Mouse (Mus musculus) olfactory bulb, adult 2 months (tissue): ENCODE data around the gene Cyp2d22. TPM values are rescaled to one million over a fixed set of nuclear protein-coding genes. Genes with fewer than 3 reads are reported as not detected.
A peak's percentile ranks its signal among the peaks of the same experiment; 100 is the strongest.

Source experiments
- H3K27ac ChIP-seq: fragments of 200-500 bp; 2 replicates; pipeline ENCODE4 v1.5.1; 2012; ENCODE audit warnings: low read depth, low read length; ENCODE audit not compliant: insufficient read depth
- H3K4me1 ChIP-seq: fragments of 200-500 bp; 2 replicates; pipeline ENCODE4 v1.6.1; 2012; ENCODE audit warnings: low read length; ENCODE audit not compliant: control insufficient read depth, insufficient read depth
- H3K4me3 ChIP-seq: fragments of 200-500 bp; 2 replicates; pipeline ENCODE4 v1.5.1; 2012; ENCODE audit warnings: mild to moderate bottlenecking, low read depth, low read length, moderate library complexity; ENCODE audit not compliant: insufficient read depth
- CTCF ChIP-seq: fragments of 200-500 bp; IDR thresholded peaks from 2 replicates; pipeline ENCODE4 v1.5.1; 2012; ENCODE audit warnings: low read depth, mild to moderate bottlenecking, low read length, moderate library complexity; ENCODE audit not compliant: insufficient read depth
- POLR2A ChIP-seq: fragments of 200-500 bp; IDR thresholded peaks from 2 replicates; pipeline ENCODE4 v1.6.1; 2012; ENCODE audit warnings: mild to moderate bottlenecking, low read depth, low read length, moderate library complexity; ENCODE audit not compliant: insufficient read depth
- WGBS: fragments of 180-500 bp; shearing (Covaris S2); methylation state at CpG from one replicate; pipeline ENCODE4 v1.1.7; 2018; 5-methylcytosine and 5-hydroxymethylcytosine counted together
- polyA plus RNA-seq: library from polyadenylated mRNA; stranded (reverse); fragments of >200 nt; gene quantifications from 2 replicates; pipeline ENCODE4 v1.2.4, GENCODE M21; 2012; ENCODE audit warnings: low replicate concordance; ENCODE audit not compliant: missing spikeins, insufficient read depth, insufficient read length

Cyp2d22 gene
- polyA plus RNA-seq, 1 experiment, result not detected

DNA sequence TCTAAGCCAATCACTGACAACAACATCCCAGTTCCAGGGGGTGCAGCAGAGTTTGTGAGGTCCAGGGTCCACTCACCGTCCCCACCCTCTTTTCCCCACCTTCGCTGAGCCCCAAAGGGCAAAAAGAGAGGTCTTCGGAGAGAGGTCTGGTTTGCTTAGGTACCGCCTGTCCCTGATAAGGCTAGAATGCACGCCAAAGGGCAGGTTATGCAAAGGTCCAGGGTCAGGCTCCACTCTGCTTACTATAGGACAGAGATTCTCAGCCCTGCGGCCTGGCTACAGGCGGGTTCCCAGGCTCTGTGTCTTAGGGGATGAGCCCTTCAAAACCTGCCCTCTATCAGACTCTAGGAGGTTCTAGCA is 569 bp downstream of the Cyp2d22 start:
- 70% methylated on average over 7 of the region's 7 CpGs for WGBS
- TF ChIP-seq POLR2A (no peak), CTCF (no peak; the same call in 1 of the 2 replicates)
- Histone ChIP-seq H3K27ac (peak overlapping the region; percentile 89), H3K4me1 (peaks cover 20% of the 10 kb centered on the region), H3K4me3 (peak overlapping the region; percentile 52)

GRCm38 (mm10) chr15:82378261-82379180 is 1.5 kb downstream of the Cyp2d22 start:
- TF ChIP-seq CTCF, result no peak
- no peak for TF ChIP-seq POLR2A
- peak overlapping the region; percentile 89 for H3K27ac ChIP-seq
- 55% methylated on average over 15 of the region's 15 CpGs for WGBS
- peaks cover 20% of the 10 kb centered on the region for H3K4me1 ChIP-seq
- H3K4me3 ChIP-seq, result no peak overlapping the region

- TF ChIP-seq POLR2A (no peak), CTCF (no peak)
- H3K4me3 ChIP-seq, result no peak overlapping the region
- H3K4me1 ChIP-seq, result peaks cover 20% of the 10 kb centered on the region
- 88% methylated on average over 5 of the region's 5 CpGs for WGBS
- peak overlapping the region; percentile 89; the same call in 1 of the 2 replicates for H3K27ac ChIP-seq
These were observed 2.4 kb downstream of the Cyp2d22 start for GRCm38 (mm10) chr15:82377701-82378100.

- peak overlapping the region; percentile 65 for H3K27ac ChIP-seq
- TF ChIP-seq CTCF, result no peak
- TF ChIP-seq POLR2A, result no peak
- H3K4me1 ChIP-seq, result peaks cover 20% of the 10 kb centered on the region
- H3K4me3 ChIP-seq, result no peak overlapping the region
- WGBS, result 32% methylated on average over 17 of the region's 17 CpGs
These were observed 3.5 kb downstream of the Cyp2d22 start for GRCm38 (mm10) chr15:82376393-82377138.

DNA sequence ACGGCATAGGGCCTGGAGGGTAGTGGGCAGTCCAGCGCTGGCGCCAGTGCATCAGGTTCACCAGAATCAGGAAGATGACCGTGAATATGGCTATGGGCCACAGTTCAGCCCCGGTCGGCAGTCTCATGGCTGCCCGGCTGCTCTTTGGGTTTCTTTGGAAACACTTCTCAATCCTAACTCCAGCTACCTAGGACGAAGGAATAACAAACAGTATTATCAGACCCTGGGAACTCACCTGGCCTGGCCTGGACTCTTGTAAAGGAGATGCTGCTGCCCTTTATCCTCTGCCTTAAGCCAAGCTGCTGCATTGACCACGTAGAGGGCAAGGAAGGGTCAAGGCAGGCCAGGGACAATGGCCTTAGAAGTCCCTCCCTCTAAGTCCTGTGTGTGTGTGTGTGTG is 4.2 kb downstream of the Cyp2d22 start:
- TF ChIP-seq POLR2A (no peak), CTCF (no peak)
- Histone ChIP-seq H3K27ac (peak overlapping the region; percentile 65; the same call in 1 of the 2 replicates), H3K4me1 (peaks cover 20% of the 10 kb centered on the region), H3K4me3 (no peak overlapping the region)
- WGBS, result 90% methylated on average over 9 of the region's 9 CpGs

GRCm38 (mm10) chr15:82374437-82374836 is 5.6 kb downstream of the Cyp2d22 start:
- peaks cover 12% of the 10 kb centered on the region for H3K4me1 ChIP-seq
- 79% methylated on average over 5 of the region's 5 CpGs for WGBS
- no peak overlapping the region for H3K27ac ChIP-seq
- TF ChIP-seq CTCF, result no peak
- TF ChIP-seq POLR2A, result no peak
- H3K4me3 ChIP-seq, result no peak overlapping the region

DNA sequence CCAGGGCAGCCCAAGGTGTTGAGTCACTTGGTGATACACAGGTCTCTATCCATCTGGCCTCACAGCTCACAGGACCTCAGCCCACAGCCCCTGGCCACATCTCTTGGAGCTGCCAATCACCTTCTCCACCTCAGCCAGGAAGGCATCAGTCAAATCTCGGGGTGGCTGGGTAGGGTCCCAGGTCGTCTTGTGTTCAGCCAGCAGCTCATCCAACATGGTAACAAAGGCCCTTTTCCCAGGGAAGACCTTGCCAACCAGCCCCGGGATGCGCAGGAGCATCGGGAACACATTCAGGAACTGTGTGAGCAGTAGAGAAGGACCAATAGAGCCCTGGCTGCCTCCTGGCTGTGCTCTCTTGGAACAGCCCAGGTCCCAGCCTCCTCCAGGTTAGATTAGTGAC is 7.1 kb downstream of the Cyp2d22 start:
- 89% methylated on average over 5 of the region's 5 CpGs for whole genome bisulfite sequencing
- Histone ChIP-seq H3K4me1 (peaks cover 11% of the 10 kb centered on the region), H3K4me3 (no peak overlapping the region), H3K27ac (no peak overlapping the region)
- no peak for TF ChIP-seq CTCF
- TF ChIP-seq POLR2A, result no peak

DNA sequence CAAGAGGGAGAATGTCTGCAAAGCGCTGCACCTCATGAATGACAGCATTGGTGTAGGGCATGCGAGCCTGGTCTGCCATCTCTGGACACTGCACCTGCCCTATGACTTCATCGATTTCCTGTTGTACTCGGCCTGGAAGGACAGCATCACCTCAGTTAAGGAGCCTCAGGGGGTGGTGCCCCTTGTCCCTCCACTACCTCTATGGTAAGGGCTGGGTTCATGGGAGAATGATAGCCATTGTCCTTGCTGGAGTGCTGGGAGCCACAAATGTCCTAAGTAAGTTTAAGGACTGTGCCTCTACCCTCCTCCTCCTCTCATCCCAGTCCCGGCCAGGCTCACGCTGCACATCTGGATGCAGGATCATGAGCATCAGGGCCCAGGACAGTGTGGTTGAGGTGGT is 7.6 kb downstream of the Cyp2d22 start:
- H3K4me3 ChIP-seq, result no peak overlapping the region
- H3K27ac ChIP-seq, result no peak overlapping the region
- 92% methylated on average over 6 of the region's 6 CpGs for WGBS
- H3K4me1 ChIP-seq, result peaks cover 11% of the 10 kb centered on the region
- no peak for TF ChIP-seq CTCF
- TF ChIP-seq POLR2A, result no peak

DNA sequence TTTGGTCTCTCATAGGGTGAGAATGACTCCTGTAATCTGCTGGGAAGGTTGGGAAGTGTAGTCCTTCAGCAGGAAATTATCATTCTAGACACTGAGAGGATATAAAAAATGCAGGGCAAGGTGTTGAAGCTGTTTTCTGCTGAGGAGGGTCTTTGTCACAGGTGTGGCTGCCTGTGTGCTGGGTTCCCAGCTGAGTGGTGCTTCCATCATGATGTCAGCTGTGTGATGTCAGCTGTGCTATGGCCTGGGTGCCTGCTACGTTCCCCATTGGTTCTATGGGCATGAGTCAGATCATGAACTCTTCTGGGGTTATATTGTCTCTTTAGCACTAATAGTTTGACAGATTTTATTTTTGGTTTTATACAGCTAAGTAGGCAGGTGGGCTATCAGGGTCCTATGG is 11.2 kb downstream of the Cyp2d22 start:
- Histone ChIP-seq H3K27ac (no peak overlapping the region), H3K4me3 (no peak overlapping the region), H3K4me1 (no peaks in the 10 kb centered on the region)
- no peak for TF ChIP-seq CTCF
- TF ChIP-seq POLR2A, result no peak
- WGBS, result 78% methylated on average over 1 of the region's 1 CpGs
